Mouse (Mus musculus) B cell, adult 2 months (primary cell): Measurements from ENCODE around the gene Trak2.
A peak's percentile ranks its signal among the peaks of the same experiment; 100 is the strongest.
"Not testable (repeated sequence)": the region's sequence is repeated elsewhere in the genome, so short reads cannot be mapped to it uniquely, and the experiment has no call there.

Source experiments
- DNase-seq, 2 experiments: peaks; one replicate each; pipeline ENCODE4 v3.0.0; 2022

Trak2 gene

GRCm38 (mm10) chr1:58973366-58974221 lies at the start of gene Trak2, which contains the start of gene Stradb:
Gene Trak2 (minus strand): TSS chr1:58973430.
Gene Stradb (plus strand): TSS chr1:58973522.
- DNase-seq = peak; percentile 94

GRCm38 (mm10) chr1:59021556-59021955 lies 48.3 kb upstream of the Trak2 start:
- no peak for DNase-seq

DNA sequence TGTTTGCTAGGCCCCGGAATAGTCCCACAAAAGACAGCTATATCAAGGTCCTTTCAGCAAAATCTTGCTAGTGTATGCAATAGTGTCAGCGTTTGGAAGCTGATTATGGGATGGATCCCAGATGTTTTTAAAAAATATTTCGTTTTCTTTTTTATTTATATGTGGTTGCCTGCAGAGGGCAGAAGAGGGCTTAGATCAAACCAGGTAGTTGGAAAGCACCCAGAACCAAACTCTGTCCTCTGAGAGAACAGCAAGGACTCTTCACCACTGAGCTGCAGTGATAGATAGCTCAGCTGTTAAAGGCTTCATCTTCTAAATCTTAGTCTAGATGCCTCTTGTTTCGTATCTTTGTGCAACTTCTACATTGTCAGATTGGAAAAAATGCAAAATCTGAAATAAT lies 36.0 kb upstream of the Trak2 start:
- DNase-seq = peak; percentile 25 to 30

- DNase-seq = peak; percentile 11 to 20
Observed at GRCm38 (mm10) chr1:58995313-58995712, 22.1 kb upstream of the Trak2 start.

DNA sequence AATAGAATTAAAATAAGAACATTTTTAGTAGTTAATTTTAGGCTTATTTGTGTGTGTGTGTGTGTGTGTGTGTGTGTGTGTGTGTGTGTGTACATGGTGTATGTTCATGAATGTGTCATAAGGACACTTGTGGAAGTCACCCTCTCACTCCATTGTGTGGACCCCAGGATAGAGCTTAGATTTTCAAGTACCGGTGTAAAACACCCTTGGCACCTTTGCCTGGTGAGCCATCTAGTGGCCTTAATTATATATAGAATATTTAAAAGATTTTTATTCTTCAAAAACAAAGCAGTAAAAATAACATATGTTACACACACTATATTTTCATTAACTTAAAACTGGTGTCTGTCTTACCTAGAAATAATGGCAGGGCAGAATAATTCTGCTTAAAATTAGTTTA lies 20.5 kb upstream of the Trak2 start:
- DNase-seq = peak; percentile 12 to 27

DNA sequence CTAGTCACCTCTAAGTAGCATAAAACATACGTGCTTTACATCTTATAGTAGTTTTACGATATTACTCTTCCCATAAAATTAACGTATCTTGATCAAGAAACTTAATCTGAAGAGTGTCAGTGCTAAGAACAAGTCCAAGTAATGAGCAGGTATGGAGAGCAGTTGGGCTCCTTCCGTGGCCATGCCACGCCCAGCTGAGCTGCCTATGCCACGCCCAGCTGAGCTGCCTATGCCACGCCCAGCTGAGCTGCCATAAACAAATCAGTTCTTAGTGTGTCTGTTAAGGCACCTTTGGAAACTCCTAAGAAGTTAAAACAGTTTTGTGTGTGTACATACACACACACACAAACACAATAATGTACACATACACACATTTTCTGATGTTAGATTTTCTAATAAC lies 19.9 kb upstream of the Trak2 start:
- DNase-seq = peak in 1 of 2 experiments; percentile 12

DNA sequence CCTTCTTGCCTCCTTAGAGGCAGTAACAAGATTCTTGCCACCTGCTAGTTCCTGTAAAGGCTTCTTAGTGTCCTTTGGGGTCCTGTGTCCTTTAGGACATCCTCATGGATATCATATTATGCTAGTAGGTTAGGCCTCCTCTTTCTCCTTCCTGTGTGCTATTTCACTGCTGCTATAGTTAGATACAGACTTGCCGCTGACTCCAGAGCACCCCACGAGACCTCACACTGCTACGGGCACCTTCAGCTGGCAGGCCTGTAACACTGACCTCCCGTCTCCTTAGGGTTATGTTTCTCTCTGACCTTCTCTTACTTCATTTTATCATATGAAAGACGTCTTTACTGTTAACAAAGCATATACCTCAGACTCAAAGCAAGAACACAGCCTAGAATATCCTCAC lies 11.4 kb upstream of the Trak2 start:
- DNase-seq = no peak

GRCm38 (mm10) chr1:58982276-58982675 lies 9.0 kb upstream of the Trak2 start:
- DNase-seq = no peak

DNA sequence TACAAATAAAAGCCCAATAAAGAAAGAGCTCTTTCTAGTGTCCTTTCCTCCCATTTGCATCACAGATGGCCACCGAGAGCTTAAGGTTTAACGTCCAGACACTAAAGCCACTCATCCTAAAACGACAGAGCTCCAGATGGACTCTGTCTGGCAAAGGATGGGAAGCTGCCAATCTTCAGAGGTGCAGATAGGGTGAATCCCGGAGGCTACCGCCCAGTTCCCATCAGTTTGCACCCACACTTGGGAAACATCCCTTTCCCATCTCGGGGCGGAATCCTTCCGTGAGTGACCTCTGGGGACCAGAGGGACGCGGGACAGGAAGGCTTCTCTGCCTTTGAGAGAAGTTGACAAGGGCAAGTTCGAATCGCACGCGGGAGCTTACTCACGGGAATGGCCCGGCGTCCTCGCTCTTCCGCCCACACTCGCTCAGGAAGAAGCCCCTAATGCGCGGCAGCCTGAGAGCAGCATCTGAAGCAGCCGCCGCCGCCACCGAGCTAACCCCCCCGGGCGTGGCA lies 322 bp downstream of the Trak2 start:
- no peak for DNase-seq

GRCm38 (mm10) chr1:58971097-58971496 lies 2.1 kb downstream of the Trak2 start:
- DNase-seq = no peak

GRCm38 (mm10) chr1:58970054-58970453 lies 3.2 kb downstream of the Trak2 start:
- no peak for DNase-seq

GRCm38 (mm10) chr1:58967534-58967933 lies 5.7 kb downstream of the Trak2 start:
- DNase-seq = no peak

GRCm38 (mm10) chr1:58962865-58963264 lies 10.4 kb downstream of the Trak2 start:
- no peak for DNase-seq

- DNase-seq = no peak
Observed at GRCm38 (mm10) chr1:58962418-58962817, 10.8 kb downstream of the Trak2 start.

DNA sequence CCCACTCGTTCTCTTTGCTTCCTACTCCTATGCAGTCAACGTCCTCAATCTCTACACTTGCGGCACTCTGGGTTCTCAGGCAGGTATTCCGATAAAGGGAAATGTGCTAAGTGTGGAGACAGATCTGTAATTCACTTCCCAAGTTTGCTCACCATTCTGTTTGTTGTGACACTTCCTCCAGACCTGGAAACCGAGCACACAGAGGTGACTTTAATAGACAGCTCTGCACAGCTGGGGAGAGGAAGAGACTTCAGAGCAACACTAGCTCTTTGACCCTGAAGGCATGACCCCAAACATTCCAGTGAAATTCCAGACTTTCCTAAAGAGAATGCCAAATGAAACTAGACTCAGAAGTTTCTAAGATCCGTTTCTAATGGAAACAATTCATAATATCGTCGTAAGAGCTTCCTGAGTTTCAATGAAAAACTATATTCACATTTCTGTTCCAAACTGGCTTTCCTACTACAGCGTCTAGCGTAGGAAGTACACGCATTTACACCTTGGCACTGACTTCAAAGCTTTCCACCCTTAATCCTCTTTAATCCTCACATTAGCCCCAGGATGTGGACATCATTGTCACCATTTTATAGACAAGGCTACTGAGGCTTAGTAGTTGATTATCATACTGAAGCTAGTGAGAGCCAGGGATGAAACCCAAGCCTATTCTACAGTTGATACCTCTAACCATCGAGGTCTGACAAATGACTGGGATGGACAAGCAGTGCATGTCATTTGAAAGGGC lies 11.9 kb downstream of the Trak2 start:
- no peak for DNase-seq

DNA sequence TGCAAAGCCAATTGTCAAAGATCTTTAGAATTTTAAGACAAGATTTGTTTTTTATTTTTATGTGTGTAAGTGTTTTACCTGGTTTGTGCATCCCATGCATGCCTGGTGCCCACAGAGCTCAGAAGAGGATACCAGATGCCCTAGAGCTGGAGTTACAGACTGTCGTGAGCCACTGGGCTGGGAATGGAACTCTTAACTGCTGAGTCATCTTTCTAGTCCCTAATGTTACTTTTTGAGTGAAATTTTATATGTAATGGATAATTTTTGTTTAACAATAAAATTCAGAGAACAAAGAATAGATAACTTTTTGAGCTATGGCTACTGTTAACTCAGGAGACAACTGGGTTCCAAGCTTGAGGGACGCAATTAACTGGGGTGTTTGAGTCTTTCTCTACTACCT lies 13.5 kb downstream of the Trak2 start:
- DNase-seq = no peak

DNA sequence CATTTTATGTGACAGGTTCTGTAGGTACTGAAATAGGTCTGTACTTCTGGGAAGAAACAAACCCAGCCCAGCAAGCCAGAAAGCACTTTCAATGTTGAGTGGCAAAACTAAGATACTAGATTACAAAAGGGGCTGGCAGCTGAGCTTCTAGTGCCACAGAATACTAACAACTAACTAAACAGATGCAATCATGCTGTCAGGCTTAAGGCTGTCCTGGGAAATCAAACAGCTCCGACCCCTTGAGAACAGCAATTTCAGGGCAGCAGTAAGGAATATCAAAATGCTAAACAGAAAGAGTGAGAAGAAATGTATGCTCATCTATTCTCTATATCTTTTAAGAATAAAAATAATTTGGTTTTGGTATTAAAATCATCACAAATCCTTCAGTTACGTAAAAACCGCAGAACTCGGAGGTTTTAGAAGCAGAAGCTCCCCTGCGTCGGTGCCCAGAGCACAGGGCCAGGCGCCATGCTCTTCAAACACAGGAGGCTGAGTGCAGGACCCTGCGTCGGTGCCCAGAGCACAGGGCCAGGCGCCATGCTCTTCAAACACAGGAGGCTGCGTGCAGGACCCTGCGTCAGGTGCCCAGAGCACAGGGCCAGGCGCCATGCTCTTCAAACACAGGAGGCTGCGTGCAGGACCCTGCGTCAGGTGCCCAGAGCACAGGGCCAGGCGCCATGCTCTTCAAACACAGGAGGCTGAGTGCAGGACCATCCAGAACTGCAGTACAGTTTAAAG lies 14.3 kb downstream of the Trak2 start:
- not testable (repeated sequence) for DNase-seq

DNA sequence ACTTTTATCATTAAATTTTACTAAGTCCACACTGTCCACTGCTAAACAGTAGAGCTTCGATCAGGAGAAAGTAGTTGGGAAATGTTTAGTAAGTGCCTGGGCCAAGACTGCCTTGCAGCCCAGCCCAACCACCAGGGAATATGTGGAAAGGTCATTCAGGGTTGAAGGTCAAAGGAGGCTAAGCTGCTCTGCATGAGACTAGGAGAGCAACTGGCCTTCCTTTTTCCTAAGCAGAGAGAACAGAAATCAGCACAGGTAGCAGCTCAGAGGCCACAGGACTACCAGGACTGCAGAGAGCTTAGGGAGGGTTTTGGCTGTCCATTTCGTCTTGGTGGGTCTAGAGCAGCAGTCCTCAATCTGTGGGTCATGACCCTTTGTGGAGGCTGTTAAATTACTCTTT lies 15.3 kb downstream of the Trak2 start:
- DNase-seq = no peak

DNA sequence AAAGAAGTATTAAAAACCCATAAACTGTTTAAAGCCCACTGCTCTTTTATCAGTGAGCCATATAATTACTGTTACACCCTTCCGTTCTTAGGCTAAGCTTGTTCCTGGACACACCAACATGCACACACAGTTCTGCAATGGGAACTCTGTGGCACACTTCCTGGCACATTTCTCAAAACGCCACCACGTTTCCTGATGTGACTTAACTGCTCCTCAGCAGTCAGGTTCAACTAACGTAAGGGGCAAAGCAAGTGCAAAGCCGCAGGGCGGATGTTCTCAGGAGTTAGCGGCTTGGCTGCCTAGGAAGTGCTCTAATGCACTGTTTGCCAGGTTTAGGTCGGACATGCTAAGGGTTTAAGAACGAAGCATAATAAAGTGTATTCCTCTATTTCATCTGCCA lies 17.0 kb downstream of the Trak2 start:
- DNase-seq = peak; percentile 57 to 63

GRCm38 (mm10) chr1:58955716-58956115 lies 17.5 kb downstream of the Trak2 start:
- no peak for DNase-seq

DNA sequence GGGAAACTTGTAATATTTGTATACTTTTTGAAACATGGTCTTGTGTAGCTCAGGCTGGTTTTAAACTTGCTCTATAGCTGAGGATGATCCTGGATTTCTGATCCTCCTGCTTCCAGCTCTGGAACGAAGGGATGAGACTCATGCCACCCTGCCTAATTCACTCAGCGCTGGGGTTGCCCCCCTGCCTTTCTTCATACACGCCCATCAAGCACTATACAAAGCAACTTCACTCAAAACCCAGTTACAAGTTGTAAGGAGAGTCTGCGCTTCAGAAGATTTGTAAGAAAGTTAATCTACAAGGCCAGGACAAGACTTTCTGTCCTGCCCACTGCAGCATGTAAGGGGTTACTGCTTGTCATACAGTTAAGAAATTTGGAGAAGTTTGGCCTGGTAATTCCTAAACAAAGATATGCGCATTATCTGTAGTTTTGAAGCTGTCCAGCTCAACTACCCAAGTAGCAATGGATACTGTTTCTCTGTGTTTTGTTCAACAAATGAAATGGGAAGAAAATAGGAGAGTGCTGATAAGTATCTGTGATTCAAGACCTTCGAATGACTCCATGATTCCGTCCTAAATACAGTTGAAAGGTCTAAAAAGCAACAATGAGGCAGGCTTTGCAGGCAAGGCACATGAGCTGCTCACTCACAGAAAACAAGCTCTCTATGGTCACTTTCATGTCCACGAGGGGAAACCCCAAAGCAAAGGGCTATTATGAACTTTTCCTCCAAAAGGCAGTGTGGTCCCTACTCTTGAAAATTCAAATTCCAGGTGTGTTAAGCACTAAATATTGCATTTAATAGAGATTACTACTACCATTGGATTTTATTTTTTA lies 18.4 kb downstream of the Trak2 start:
- no peak for DNase-seq
